Mouse (Mus musculus) midbrain, embryonic 12.5 days (tissue): Measurements from ENCODE around the gene Nim1k. TPM values are rescaled to one million over a fixed set of nuclear protein-coding genes. Genes with fewer than 3 reads are reported as not detected.
"Not testable (repeated sequence)": the region's sequence is repeated elsewhere in the genome, so short reads cannot be mapped to it uniquely, and the experiment has no call there.

Source experiments
- ATAC-seq: fragments of 200-750 bp; cut with Nextera tagmentation; 2 replicates; pipeline ENCODE4 v1.8.0; 2017; ENCODE audit warnings: low read depth, moderate TSS enrichment, moderate library complexity; ENCODE audit not compliant: low FRiP score
- H3K27ac ChIP-seq: fragments of 300-500 bp; sonication (generic); replicated peaks from 2 replicates; pipeline ENCODE4 v1.5.1; 2016; ENCODE audit warnings: mild to moderate bottlenecking
- H3K27me3 ChIP-seq: fragments of 300-500 bp; sonication (generic); 2 replicates; pipeline ENCODE4 v1.6.1; 2016; ENCODE audit warnings: mild to moderate bottlenecking
- H3K36me3 ChIP-seq: fragments of 300-500 bp; sonication (generic); 2 replicates; pipeline ENCODE4 v1.6.1; 2016
- H3K4me1 ChIP-seq: fragments of 300-500 bp; sonication (generic); 2 replicates; pipeline ENCODE4 v1.6.1; 2016
- H3K4me2 ChIP-seq: fragments of 300-500 bp; sonication (generic); replicated peaks from 2 replicates; pipeline ENCODE4 v1.6.1; 2016; ENCODE audit warnings: mild to moderate bottlenecking, moderate library complexity
- H3K4me3 ChIP-seq: fragments of 300-500 bp; sonication (generic); 2 replicates; pipeline ENCODE4 v1.5.1; 2016; ENCODE audit warnings: mild to moderate bottlenecking
- H3K9ac ChIP-seq: fragments of 300-500 bp; sonication (generic); replicated peaks from 2 replicates; pipeline ENCODE4 v1.6.1; 2016; ENCODE audit warnings: mild to moderate bottlenecking, moderate library complexity
- H3K9me3 ChIP-seq: fragments of 300-500 bp; sonication (generic); 2 replicates; pipeline ENCODE4 v1.6.1; 2016; ENCODE audit warnings: mild to moderate bottlenecking
- WGBS: fragments of 180-500 bp; shearing (Covaris S2); methylation state at CpG from one replicate; pipeline ENCODE4 v1.1.7; 2016; 5-methylcytosine and 5-hydroxymethylcytosine counted together
- polyA plus RNA-seq: library from polyadenylated mRNA; unstranded; fragments of >200 nt; fragmentation: Nextera tagmentation; extraction: Ambion mirVana; gene quantifications from 2 replicates; pipeline ENCODE4 v1.2.1, GENCODE M21; 2016

Gene Nim1k
- polyA plus RNA-seq, 1 experiment from 2014 or later, result 1.7 TPM

- H3K4me1 ChIP-seq, result 0 out of 2 replicates have a peak, but pooled peaks cover under 1% of the 10 kb centered on the region
- H3K27ac ChIP-seq, result no peak overlapping the region
- no peak overlapping the region for H3K9ac ChIP-seq
- no peak for ATAC-seq
- H3K4me3 ChIP-seq, result no peak overlapping the region
- no peaks in the 10 kb centered on the region for H3K36me3 ChIP-seq
- H3K27me3 ChIP-seq, result no peaks in the 10 kb centered on the region
- no peak overlapping the region for H3K4me2 ChIP-seq
- no peaks in the 10 kb centered on the region for H3K9me3 ChIP-seq
- 88% methylated on average over 3 of the region's 3 CpGs for WGBS
These were observed 33.2 kb downstream of the Nim1k start for GRCm38 (mm10) chr13:119722447-119722846.

- no peak overlapping the region for H3K27ac ChIP-seq
- H3K27me3 ChIP-seq, result no peaks in the 10 kb centered on the region
- no peak for ATAC-seq
- no peaks in the 10 kb centered on the region for H3K36me3 ChIP-seq
- no peak overlapping the region for H3K4me3 ChIP-seq
- no peaks in the 10 kb centered on the region for H3K9me3 ChIP-seq
- WGBS, result 84% methylated on average over 2 of the region's 2 CpGs
- no peak overlapping the region for H3K9ac ChIP-seq
- H3K4me1 ChIP-seq, result no peaks in the 10 kb centered on the region
- no peak overlapping the region for H3K4me2 ChIP-seq
These were observed 39.6 kb downstream of the Nim1k start for GRCm38 (mm10) chr13:119716105-119716504.

DNA sequence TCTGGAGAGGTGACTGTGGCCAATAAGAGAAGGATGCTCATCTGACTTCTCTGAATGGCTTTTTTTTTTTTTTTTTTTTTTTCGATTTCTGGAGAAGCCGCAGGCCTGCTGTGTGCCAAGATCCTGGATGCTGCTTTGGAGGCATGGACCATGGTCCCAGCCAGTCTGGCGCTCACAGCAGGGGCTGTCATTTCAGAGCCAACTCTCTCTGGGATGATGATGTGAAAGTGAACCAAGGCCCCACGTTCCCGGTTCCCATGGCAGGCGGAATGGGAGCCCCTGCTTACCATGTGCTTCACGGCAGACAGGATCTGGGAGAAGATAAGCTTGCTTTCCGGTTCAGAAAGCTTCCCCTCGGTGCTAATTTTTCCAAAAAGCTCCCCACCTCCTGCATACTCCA lies 41.9 kb downstream of the Nim1k start:
- 78% methylated on average over 9 of the region's 9 CpGs for WGBS
- no peaks in the 10 kb centered on the region for H3K27me3 ChIP-seq
- H3K9me3 ChIP-seq, result no peaks in the 10 kb centered on the region
- no peak overlapping the region for H3K27ac ChIP-seq
- no peak overlapping the region for H3K4me2 ChIP-seq
- ATAC-seq, result no peak
- H3K4me1 ChIP-seq, result no peaks in the 10 kb centered on the region
- no peak overlapping the region for H3K4me3 ChIP-seq
- peaks cover 15% of the 10 kb centered on the region for H3K36me3 ChIP-seq
- no peak overlapping the region for H3K9ac ChIP-seq

DNA sequence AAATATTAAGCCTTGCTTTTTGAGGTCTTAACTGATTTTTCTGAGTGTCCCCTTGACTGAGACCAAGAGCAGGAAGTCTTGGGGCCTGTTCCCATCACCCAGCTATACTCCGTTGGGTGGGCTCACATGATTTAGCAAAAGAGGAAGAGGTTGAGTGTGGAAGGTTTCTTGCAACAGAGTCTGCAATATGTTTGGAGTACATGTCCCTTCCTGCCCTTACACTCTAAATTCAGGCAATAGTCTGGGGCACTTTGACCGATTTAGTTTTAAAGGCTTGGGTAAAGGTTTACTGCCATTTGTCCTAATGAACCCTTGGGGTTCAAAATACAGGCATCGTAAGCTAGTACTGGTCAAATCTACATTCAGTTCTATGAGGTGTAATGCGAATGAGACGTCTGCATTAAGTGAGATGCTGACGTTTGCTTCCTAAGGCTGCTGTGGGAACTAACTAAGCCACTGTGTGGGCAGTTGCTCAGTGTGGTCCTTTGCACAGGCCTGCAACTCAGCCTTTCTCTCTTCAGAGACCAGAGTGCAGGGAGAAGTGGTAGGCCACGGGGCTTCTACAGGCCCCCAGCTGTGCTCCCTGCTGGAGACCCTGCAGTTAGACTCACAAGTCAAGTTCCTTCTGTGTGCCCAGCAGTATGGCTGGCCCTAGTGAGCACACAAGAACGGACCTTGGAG lies 42.4 kb downstream of the Nim1k start:
- H3K4me1 ChIP-seq, result no peaks in the 10 kb centered on the region
- H3K27ac ChIP-seq, result no peak overlapping the region
- 70% methylated on average over 8 of the region's 8 CpGs for WGBS
- H3K4me3 ChIP-seq, result no peak overlapping the region
- H3K4me2 ChIP-seq, result no peak overlapping the region
- ATAC-seq, result no peak
- H3K9ac ChIP-seq, result no peak overlapping the region
- peaks cover 19% of the 10 kb centered on the region for H3K36me3 ChIP-seq
- no peaks in the 10 kb centered on the region for H3K27me3 ChIP-seq
- no peaks in the 10 kb centered on the region for H3K9me3 ChIP-seq

- Histone ChIP-seq H3K27me3 (no peaks in the 10 kb centered on the region), H3K36me3 (peaks cover 22% of the 10 kb centered on the region), H3K4me2 (no peak overlapping the region), H3K4me1 (no peaks in the 10 kb centered on the region), H3K27ac (no peak overlapping the region), H3K4me3 (no peak overlapping the region), H3K9ac (no peak overlapping the region), H3K9me3 (no peaks in the 10 kb centered on the region)
- no peak for ATAC-seq
- 93% methylated on average over 11 of the region's 11 CpGs for WGBS
These were observed 43.2 kb downstream of the Nim1k start for GRCm38 (mm10) chr13:119712463-119712862.

- no peaks in the 10 kb centered on the region for H3K9me3 ChIP-seq
These were observed 45.4 kb downstream of the Nim1k start for GRCm38 (mm10) chr13:119710268-119710610.

DNA sequence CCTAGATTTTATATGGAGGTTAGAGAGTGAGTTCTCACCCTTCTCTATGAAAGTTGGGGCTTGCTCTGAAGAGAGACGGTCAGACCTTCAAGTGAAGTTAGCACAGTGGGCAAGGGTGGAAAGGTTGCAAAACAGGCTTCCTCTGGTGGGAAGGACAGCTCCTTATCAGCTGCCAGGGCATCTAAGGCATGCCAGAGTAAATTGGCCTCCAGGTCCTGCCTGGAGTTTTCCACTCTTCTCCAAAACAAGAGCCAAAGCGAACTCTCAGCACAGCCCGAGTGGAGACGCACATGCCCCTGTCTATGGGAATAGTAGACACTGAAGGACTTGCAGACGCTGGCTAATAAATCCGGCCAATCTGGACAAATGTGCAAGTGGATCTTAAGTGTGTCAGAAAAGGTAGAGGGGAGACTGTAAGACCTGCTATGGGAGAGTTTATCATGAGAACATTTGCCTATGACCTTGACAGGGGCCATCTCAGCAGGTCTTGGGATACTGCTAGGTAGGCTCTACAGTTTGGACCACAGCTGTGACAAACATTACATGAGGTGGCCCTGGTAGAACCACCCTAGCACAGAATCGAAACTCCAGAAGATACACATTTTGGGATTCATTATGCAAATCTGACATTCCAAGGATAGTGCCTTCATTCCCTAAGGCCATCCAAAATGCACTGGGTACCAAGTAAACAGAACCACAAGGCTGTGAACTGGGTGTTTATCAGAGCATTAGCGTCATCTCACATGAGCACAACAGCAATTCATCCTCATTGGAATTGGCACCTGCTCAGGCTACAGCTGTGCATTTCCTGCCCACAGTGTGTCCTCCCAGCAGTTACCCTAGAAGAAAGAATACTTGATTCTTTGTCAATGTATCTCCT lies 46.1 kb downstream of the Nim1k start:
- Histone ChIP-seq H3K9ac (no peak overlapping the region), H3K36me3 (peaks cover 46% of the 10 kb centered on the region), H3K27ac (no peak overlapping the region), H3K4me3 (no peak overlapping the region), H3K4me2 (no peak overlapping the region), H3K9me3 (no peaks in the 10 kb centered on the region), H3K4me1 (no peaks in the 10 kb centered on the region), H3K27me3 (no peaks in the 10 kb centered on the region)
- ATAC-seq, result peak; percentile 40; the same call in 1 of the 2 replicates
- 87% methylated on average over 8 of the region's 8 CpGs for WGBS

More at GRCm38 (mm10) chr13:119710268-119710610, 45.4 kb downstream of the Nim1k start:
- no peaks in the 10 kb centered on the region for H3K27me3 ChIP-seq
- no peak overlapping the region for H3K27ac ChIP-seq
- ATAC-seq, result 0 out of 2 replicates have a peak, but pooled peaks have one; percentile 24
- WGBS, result 85% methylated on average over 10 of the region's 10 CpGs
- H3K36me3 ChIP-seq, result peaks cover 40% of the 10 kb centered on the region
- no peak overlapping the region for H3K9ac ChIP-seq
- no peak overlapping the region for H3K4me3 ChIP-seq
- no peak overlapping the region for H3K4me2 ChIP-seq
- H3K4me1 ChIP-seq, result no peaks in the 10 kb centered on the region

- Histone ChIP-seq H3K4me3 (no peak overlapping the region), H3K9me3 (no peaks in the 10 kb centered on the region), H3K4me2 (no peak overlapping the region), H3K9ac (no peak overlapping the region), H3K4me1 (no peaks in the 10 kb centered on the region), H3K36me3 (peaks cover 52% of the 10 kb centered on the region), H3K27ac (no peak overlapping the region), H3K27me3 (no peaks in the 10 kb centered on the region)
- 88% methylated on average over 5 of the region's 5 CpGs for WGBS
- ATAC-seq, result no peak
These were observed 46.7 kb downstream of the Nim1k start for GRCm38 (mm10) chr13:119708941-119709340.

DNA sequence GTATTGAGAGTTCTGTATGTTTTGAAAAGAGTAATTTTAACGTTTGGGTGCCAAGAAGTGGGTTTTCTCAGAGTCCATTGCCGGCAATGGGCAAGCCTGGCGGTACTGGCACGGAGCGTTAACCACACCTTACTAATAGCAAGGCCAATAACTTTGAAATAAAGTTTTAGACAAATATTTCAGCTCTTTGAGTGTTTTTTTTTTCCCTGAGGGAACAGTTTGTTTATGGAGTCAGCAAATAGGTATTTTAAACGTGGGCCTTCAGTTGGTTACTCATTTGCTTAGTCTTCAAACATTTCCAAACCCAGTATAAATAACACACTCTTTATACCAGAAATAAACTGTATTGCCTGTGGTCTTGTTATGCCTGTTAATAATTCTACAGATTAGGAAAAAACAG lies 47.8 kb downstream of the Nim1k start:
- no peaks in the 10 kb centered on the region for H3K9me3 ChIP-seq
- no peak overlapping the region for H3K4me2 ChIP-seq
- no peak overlapping the region for H3K4me3 ChIP-seq
- H3K27ac ChIP-seq, result no peak overlapping the region
- ATAC-seq, result no peak
- H3K9ac ChIP-seq, result no peak overlapping the region
- no peaks in the 10 kb centered on the region for H3K4me1 ChIP-seq
- H3K36me3 ChIP-seq, result peaks cover 61% of the 10 kb centered on the region
- no peaks in the 10 kb centered on the region for H3K27me3 ChIP-seq
- WGBS, result 90% methylated on average over 6 of the region's 6 CpGs

DNA sequence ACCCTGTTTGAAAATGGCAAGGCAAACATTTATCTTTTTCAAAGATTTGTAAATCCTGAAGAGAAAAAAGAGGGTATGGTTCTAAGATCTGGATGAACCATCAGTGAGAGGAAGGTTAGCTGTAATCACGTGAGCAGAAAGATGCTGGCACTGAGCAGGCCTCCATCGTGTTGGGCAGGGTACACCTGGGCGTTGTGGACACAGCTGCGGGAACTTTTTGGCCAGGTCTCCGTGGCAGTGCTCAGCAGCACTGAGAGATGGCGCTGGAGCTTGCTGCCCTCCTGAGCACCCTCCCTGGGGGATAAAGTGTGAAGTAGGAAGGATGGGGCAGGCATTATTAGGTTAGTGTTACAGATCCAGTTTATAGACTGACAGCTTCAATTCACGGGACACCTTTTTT lies 48.7 kb downstream of the Nim1k start:
- H3K27ac ChIP-seq, result no peak overlapping the region
- no peaks in the 10 kb centered on the region for H3K4me1 ChIP-seq
- no peak for ATAC-seq
- H3K36me3 ChIP-seq, result peaks cover 70% of the 10 kb centered on the region
- H3K4me3 ChIP-seq, result no peak overlapping the region
- H3K9me3 ChIP-seq, result no peaks in the 10 kb centered on the region
- 87% methylated on average over 7 of the region's 7 CpGs for WGBS
- H3K27me3 ChIP-seq, result no peaks in the 10 kb centered on the region
- no peak overlapping the region for H3K9ac ChIP-seq
- H3K4me2 ChIP-seq, result no peak overlapping the region

DNA sequence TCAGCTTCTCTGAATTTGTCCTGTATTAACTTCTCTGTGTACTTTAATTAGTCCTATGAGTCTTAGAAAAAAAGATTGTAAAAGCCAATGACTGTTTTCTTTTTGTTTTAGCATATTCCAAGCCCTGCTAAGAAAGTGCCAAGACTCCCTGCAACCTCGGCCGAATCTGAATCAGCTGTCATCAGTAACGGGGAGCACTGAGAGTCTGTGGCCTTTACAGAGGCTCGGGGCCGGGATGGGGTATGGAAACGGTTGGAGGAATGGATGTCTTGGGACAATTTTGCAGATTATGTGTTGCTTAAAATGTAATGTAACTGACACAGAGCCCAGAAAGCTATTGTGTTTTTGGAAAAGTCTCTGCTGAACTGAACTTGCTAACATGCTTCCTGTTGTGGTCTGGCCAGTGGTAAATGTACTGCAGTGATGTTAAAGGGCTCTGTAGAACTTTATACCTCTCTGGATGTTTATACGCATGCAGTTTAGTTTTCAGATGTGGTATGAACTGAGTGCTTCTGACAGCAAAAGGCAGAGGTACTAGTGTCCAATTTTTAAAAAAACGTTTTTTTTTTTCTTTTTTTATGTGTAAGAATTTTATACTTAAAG lies 49.3 kb downstream of the Nim1k start:
- not testable (repeated sequence) for H3K4me2 ChIP-seq, ATAC-seq, H3K9me3 ChIP-seq, H3K4me3 ChIP-seq, H3K27me3 ChIP-seq, H3K4me1 ChIP-seq, H3K27ac ChIP-seq, H3K9ac ChIP-seq
- H3K36me3 ChIP-seq, result peaks cover 74% of the 10 kb centered on the region
- 90% methylated on average over 7 of the region's 8 CpGs for WGBS

GRCm38 (mm10) chr13:119704280-119704679 lies 51.4 kb downstream of the Nim1k start:
- no peaks in the 10 kb centered on the region for H3K4me1 ChIP-seq
- H3K27me3 ChIP-seq, result no peaks in the 10 kb centered on the region
- H3K27ac ChIP-seq, result no peak overlapping the region
- no peak overlapping the region for H3K4me3 ChIP-seq
- H3K36me3 ChIP-seq, result peaks cover 82% of the 10 kb centered on the region
- no peak overlapping the region for H3K4me2 ChIP-seq
- H3K9ac ChIP-seq, result no peak overlapping the region
- no peaks in the 10 kb centered on the region for H3K9me3 ChIP-seq
- 94% methylated on average over 7 of the region's 7 CpGs for WGBS
- no peak for ATAC-seq
